Mouse (Mus musculus): ENCODE results near the gene Zfp933. TPM values are rescaled to one million over a fixed set of nuclear protein-coding genes. Genes with fewer than 3 reads are reported as not detected.
"Not testable (repeated sequence)": the region's sequence is repeated elsewhere in the genome, so short reads cannot be mapped to it uniquely, and the experiment has no call there.

Zfp933 gene
- polyA plus RNA-seq, 1 experiment from 2014 or later: 4.4 TPM

GRCm38 (mm10) chr4:147791729-147792128 lies 56.4 kb downstream of the Zfp933 start:
- not testable (repeated sequence) for ATAC-seq (ENCODE audit: low FRiP score, low TSS enrichment); H3K4me1 ChIP-seq (replicated peaks; ENCODE audit: control insufficient read depth, insufficient read depth); H3K9ac ChIP-seq (ENCODE audit: low read length); H3K36me3 ChIP-seq (ENCODE audit: control insufficient read depth, insufficient read depth, low read length); H3K9me3 ChIP-seq (ENCODE audit: control insufficient read depth, low read length); H3K27ac ChIP-seq (replicated peaks); DNase-seq (ENCODE audit: low spot score); H3K4me3 ChIP-seq (ENCODE audit: low read depth, low read length); H3K27me3 ChIP-seq (ENCODE audit: control insufficient read depth, insufficient read depth, low read length); H3K4me2 ChIP-seq (replicated peaks; ENCODE audit: low read depth)

Other genes with a start within 250 kb of the Zfp933 start
- gene Zfp979, start 205.9 kb downstream of the Zfp933 start, polyA plus RNA-seq (2015; fragmentation: Nextera tagmentation; extraction: Ambion mirVana): 0.70 and 0.84 TPM in 2 replicates
- gene Zfp534, start 145.8 kb downstream of the Zfp933 start, polyA plus RNA-seq (2015; fragmentation: Nextera tagmentation; extraction: Ambion mirVana): not detected in 2 replicates
- gene Zfp984, start 38.6 kb downstream of the Zfp933 start, polyA plus RNA-seq (2015; fragmentation: Nextera tagmentation; extraction: Ambion mirVana): 4.3 and 4.6 TPM in 2 replicates
- 14.5 and 16.6 TPM in 2 replicates for gene Miip, start 20.4 kb upstream of the Zfp933 start, polyA plus RNA-seq (2015; fragmentation: Nextera tagmentation; extraction: Ambion mirVana)
- gene Fv1, start 20.6 kb upstream of the Zfp933 start, polyA plus RNA-seq (2015; fragmentation: Nextera tagmentation; extraction: Ambion mirVana): 2.6 and 2.8 TPM in 2 replicates
- 26.7 and 27.2 TPM in 2 replicates for gene Mfn2, start 56.3 kb upstream of the Zfp933 start, polyA plus RNA-seq (2015; fragmentation: Nextera tagmentation; extraction: Ambion mirVana)
- 20.1 and 21.7 TPM in 2 replicates for gene Plod1, start 88.4 kb upstream of the Zfp933 start, polyA plus RNA-seq (2015; fragmentation: Nextera tagmentation; extraction: Ambion mirVana)
- 13.3 and 15.5 TPM in 2 replicates for gene 2510039O18Rik, start 92.5 kb upstream of the Zfp933 start, polyA plus RNA-seq (2015; fragmentation: Nextera tagmentation; extraction: Ambion mirVana)
- not detected in 2 replicates for gene Nppb, start 137.4 kb upstream of the Zfp933 start, polyA plus RNA-seq (2015; fragmentation: Nextera tagmentation; extraction: Ambion mirVana)
- 0.30 and 0.74 TPM in 2 replicates for gene Nppa, start 152.4 kb upstream of the Zfp933 start, polyA plus RNA-seq (2015; fragmentation: Nextera tagmentation; extraction: Ambion mirVana)
- 1.8 and 2.1 TPM in 2 replicates for gene Clcn6, start 190.5 kb upstream of the Zfp933 start, polyA plus RNA-seq (2015; fragmentation: Nextera tagmentation; extraction: Ambion mirVana)
- gene Mthfr, start 190.7 kb upstream of the Zfp933 start, polyA plus RNA-seq (2015; fragmentation: Nextera tagmentation; extraction: Ambion mirVana): 8.2 and 8.7 TPM in 2 replicates
- gene Agtrap, start 239.7 kb upstream of the Zfp933 start, polyA plus RNA-seq (2015; fragmentation: Nextera tagmentation; extraction: Ambion mirVana): 23.2 and 26.9 TPM in 2 replicates

Measured in stomach, postnatal 0 days (tissue).